19 mouse cellular contexts compared by ENCODE assay signal in the genomic region with DNA sequence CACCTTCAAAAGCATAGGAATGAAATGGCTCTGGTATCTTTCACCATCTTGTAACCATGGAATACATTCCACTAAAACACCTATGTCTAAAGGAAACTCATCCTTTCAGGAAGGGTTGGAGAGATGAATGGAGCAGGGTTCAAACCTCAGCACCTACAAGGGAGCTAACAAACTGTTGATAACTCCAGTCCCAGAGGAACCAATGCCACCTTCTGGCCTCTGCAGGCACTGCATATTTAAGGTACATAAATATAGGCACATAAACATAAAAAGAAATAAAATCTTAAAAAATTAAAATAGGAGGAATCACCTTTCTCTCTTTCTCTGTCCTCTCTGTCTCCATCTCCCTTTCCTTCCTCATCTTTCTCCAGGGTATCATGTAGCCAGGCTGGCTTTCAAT.
DNase-seq lines count a peak whose midpoint lies in the region; ATAC-seq and TF ChIP-seq lines count a peak whose summit lies in the region.
"Had no signal": no experiment of that assay in that cellular context is flagged by ENCODE, and none has a peak within 500 bp of the region (broad histone marks: within the 10 kb centered on the region; RNA-seq: fewer than 3 reads in every experiment).

No protein-coding gene starts in this region.

- ATAC-seq in lung, postnatal 0 days = no peak
- ATAC-seq: intestine, embryonic 16.5 days had no signal

- no peak for TF ChIP-seq EP300 in lung, postnatal 0 days (IDR thresholded peaks at IDR 0.05)

- TF ChIP-seq CTCF in lung, postnatal 0 days (IDR thresholded peaks at IDR 0.05) = peak; percentile 28; the same call in 1 of the 2 replicates

- no peak overlapping the region for H3K27ac ChIP-seq in lung, postnatal 0 days (ENCODE audit: low read length)
- H3K27ac ChIP-seq: embryonic facial prominence, embryonic 13.5 days; heart, embryonic 13.5 days; hindbrain, embryonic 10.5 days; macrophage; neural tube, embryonic 12.5 days had no signal

- no peaks in the 10 kb centered on the region for H3K4me1 ChIP-seq in lung, postnatal 0 days (ENCODE audit: insufficient read depth, low read depth, low read length)

- H3K9ac ChIP-seq in lung, postnatal 0 days (replicated peaks; ENCODE audit: low read depth) = no peak overlapping the region
- H3K9ac ChIP-seq: embryonic facial prominence, embryonic 13.5 days; heart, embryonic 13.5 days; neural tube, embryonic 12.5 days had no signal

- peak; percentile 16 for DNase-seq in heart, adult 11 months
- no peak for DNase-seq in heart, postnatal 10 days
- no peak for DNase-seq in lung, postnatal 0 days (ENCODE audit: low spot score)
- DNase-seq in lung, postnatal 10 days = no peak
- DNase-seq in ZHBTc4 (ENCODE audit: low read depth, low spot score) = peak; percentile 9
- peak; percentile 48 to 58 for DNase-seq in thymus, postnatal 36 days
- DNase-seq in layer of hippocampus, postnatal 14 days (ENCODE audit: low spot score in 2 of 2) = no peak
- DNase-seq in heart, postnatal 4 days = no peak
- DNase-seq: cerebellum, adult 11 months; gastrocnemius, postnatal 25 days; lung, adult 18-20 months; midbrain, embryonic 14.5 days; right cerebral cortex, postnatal 14 days had no signal

- H3K4me3 ChIP-seq in lung, postnatal 0 days (ENCODE audit: low read depth, low read length) = no peak overlapping the region
- H3K4me3 ChIP-seq: embryonic facial prominence, embryonic 13.5 days; heart, embryonic 13.5 days; hindbrain, embryonic 10.5 days; neural tube, embryonic 12.5 days had no signal

- H3K36me3 ChIP-seq in lung, postnatal 0 days (ENCODE audit: insufficient read depth, low read length) = no peaks in the 10 kb centered on the region
- H3K36me3 ChIP-seq: heart, embryonic 13.5 days; hindbrain, embryonic 10.5 days; neural tube, embryonic 12.5 days had no signal

- no peak overlapping the region for H3K4me2 ChIP-seq in lung, postnatal 0 days (replicated peaks; ENCODE audit: low read depth, low read length)
- H3K4me2 ChIP-seq: embryonic facial prominence, embryonic 13.5 days; heart, embryonic 13.5 days; neural tube, embryonic 12.5 days had no signal

- H3K9me3 ChIP-seq in lung, postnatal 0 days (ENCODE audit: low read length) = no peaks in the 10 kb centered on the region
- H3K9me3 ChIP-seq: embryonic facial prominence, embryonic 13.5 days; heart, embryonic 13.5 days; hindbrain, embryonic 10.5 days; neural tube, embryonic 12.5 days had no signal

- H3K27me3 ChIP-seq in lung, postnatal 0 days (replicated peaks; ENCODE audit: insufficient read depth, low read length) = no peaks in the 10 kb centered on the region
- H3K27me3 ChIP-seq: embryonic facial prominence, embryonic 13.5 days; heart, embryonic 13.5 days; neural tube, embryonic 12.5 days had no signal

- intact Hi-C loops in heart, postnatal 10 days (cut with DNase I) = loop anchor here (5.0 kb wide), 1 partner anchor 438 kb away; a partner anchor contains a TSS

Comparison
In these comparisons a context has a peak if more than half of its experiments do, and no peak if none do; other contexts are left out.
1. DNase-seq: peak in heart, adult 11 months (single experiment), ZHBTc4 (single experiment) and thymus, postnatal 36 days (2 of 2); none in heart, postnatal 10 days (0 of 2), lung, postnatal 0 days (single experiment), lung, postnatal 10 days (single experiment), layer of hippocampus, postnatal 14 days (0 of 2) and heart, postnatal 4 days (single experiment).